Mouse (Mus musculus): ENCODE measurements around the gene Anxa9.

Gene Anxa9

DNA sequence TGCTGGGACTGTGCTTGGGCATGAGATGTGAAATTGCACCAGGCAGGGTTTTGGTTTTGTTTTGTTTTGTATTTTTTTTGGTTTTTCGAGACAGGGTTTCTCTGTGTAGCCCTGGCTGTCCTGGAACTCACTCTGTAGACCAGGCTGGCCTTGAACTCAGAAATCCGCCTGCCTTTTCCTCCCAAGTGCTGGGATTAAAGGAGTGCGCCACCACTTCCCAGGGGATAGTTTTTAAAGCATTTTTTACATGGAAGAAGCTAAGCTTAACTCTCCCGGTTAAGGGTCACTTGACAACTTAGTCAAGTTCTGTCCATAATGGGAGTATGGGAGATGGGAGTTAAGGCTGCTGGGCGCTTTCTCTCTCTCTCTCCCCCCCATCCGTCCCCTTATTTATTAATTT is 7.1 kb upstream of the Anxa9 start:
- no peak for DNase-seq (ENCODE audit: low spot score)

- no peak for DNase-seq (ENCODE audit: low spot score)
These were observed 6.5 kb upstream of the Anxa9 start for GRCm38 (mm10) chr3:95313476-95313875.

DNA sequence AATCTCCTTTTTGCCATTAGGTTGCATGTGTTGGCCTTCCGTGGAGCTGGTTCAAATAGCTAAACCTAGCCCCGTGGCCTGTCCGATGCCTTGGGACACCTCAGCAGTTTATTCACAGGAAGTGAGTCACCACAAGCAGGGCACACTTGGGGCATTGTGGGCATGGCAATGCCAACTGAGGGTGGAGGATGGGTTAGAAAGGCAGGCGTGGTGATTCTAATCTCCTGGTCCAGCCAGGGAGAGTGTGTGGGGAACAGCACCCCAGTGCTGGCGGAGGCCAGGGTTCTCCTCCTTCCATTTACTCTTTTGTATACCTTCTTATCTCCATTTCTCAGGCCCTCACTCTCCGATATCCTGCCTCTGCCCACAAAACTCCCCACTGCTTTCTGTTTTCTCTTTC is 5.6 kb upstream of the Anxa9 start:
- DNase-seq (ENCODE audit: low spot score), result no peak

DNA sequence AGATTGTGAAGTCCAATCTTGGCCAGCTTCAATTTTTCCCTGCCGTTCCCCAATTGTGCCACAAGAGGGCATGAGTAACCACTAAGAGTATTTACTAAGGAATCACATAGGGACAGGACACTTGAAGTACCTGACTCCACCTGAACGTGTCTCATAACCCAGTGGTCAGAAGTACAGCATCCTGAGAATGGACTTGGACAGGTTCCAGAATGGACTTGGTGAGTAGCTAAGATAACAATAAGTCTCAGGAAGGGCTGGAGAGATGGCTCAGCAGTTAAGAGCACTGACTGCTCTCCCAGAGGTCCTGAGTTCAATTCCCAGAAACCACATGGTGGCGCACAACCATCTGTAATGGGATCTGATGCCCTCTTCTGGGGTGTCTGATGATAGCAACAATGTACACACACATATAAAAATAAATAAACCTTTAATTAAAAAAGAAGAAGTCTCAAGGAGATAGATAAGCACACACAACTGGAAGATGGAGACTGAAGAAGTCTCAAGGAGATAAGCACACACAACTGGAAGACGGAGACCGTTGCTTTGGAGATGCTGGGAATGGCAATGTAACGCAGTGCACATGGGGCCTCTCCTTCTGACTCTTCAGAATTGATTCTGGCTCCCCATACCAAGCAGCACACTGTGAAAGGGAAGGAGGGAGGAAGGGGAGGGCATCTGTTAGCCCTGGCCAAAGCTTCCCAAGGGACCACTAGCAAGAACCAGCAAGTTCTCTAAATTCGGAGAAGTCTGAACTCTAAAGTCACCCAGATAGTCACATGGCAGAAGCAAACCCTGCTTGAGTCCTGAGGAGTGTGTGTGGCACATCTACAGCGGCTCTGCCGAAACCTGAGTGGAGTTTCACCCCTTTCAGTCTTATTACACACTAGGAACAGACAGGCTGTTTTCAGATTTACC is 4.2 kb upstream of the Anxa9 start:
- DNase-seq (ENCODE audit: low spot score), result peak; percentile 84

DNA sequence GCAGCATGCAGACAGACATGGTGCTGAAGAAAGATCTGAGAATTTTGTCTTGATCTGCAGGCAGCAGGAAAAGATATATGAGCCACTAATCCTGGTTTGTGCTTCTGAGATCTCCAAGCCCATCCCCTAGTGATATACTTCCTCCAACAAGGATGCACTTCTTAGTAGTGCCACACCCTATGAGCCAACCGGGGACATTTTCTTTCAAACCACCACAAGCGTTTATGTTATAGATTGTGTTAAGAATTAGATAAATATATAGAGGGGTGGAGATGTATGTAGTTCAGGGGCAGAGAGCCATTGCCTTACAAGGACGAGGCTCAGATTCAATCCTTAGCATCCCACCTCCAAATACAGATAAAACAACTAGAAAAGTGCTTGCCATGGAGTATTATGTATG is 3.5 kb upstream of the Anxa9 start:
- DNase-seq (ENCODE audit: low spot score), result no peak

DNA sequence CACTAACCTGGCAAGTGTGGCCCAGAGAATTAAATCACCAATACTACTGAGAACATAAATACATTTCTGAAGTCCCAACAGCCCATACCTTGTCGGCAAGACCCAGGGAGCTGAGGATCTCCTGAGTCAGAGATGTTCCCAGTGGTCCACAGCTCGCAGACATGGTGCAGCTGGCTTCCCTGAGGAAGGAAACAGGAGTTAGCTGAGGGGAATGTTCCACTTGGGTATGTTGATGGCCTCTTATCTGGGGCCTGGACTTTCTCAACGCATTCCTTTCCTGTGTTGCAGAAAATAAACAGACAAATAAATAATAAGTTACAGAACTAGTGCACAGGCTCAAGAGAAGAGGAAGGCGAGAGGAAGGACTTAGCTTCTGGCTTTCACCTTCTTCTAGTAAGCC is 732 bp downstream of the Anxa9 start:
- no peak for DNase-seq (ENCODE audit: low spot score)

- no peak for DNase-seq (ENCODE audit: low spot score)
These were observed 5.7 kb downstream of the Anxa9 start for GRCm38 (mm10) chr3:95301204-95301796.

GRCm38 (mm10) chr3:95298018-95298417 is 9.0 kb downstream of the Anxa9 start:
- no peak for DNase-seq (ENCODE audit: low spot score)

- DNase-seq (ENCODE audit: low spot score), result peak; percentile 79
These were observed 10.9 kb downstream of the Anxa9 start for GRCm38 (mm10) chr3:95296103-95296469.

GRCm38 (mm10) chr3:95295321-95296102 is 11.5 kb downstream of the Anxa9 start:
- DNase-seq (ENCODE audit: low spot score), result no peak

GRCm38 (mm10) chr3:95294718-95295117 is 12.3 kb downstream of the Anxa9 start:
- no peak for DNase-seq (ENCODE audit: low spot score)

DNA sequence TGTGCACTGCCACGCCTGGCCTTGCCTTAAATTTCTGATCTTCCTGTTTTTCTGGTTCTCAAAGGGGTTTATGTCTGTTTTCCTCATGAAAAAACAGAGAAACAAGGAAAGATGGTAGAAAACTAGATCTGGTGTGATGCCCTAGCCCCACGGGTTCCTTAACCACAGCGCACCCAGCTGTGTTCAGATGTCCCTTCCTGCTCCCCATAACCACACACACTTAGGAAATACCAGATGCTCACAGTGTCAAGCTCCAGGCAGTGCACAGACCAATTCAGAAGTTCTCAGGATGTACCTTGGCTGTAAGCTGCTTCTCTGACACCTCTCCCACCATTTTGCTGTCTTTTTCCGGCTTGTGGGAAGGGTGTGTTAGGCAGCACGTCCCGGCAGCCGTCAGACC is 12.7 kb downstream of the Anxa9 start:
- no peak for DNase-seq (ENCODE audit: low spot score)

GRCm38 (mm10) chr3:95293537-95293936 is 13.4 kb downstream of the Anxa9 start:
- DNase-seq (ENCODE audit: low spot score), result no peak

- DNase-seq (ENCODE audit: low spot score), result no peak
These were observed 14.1 kb downstream of the Anxa9 start for GRCm38 (mm10) chr3:95292899-95293298.

- no peak for DNase-seq (ENCODE audit: low spot score)
These were observed 15.9 kb downstream of the Anxa9 start for GRCm38 (mm10) chr3:95291041-95291440.

- no peak for DNase-seq (ENCODE audit: low spot score)
These were observed 16.8 kb downstream of the Anxa9 start for GRCm38 (mm10) chr3:95290156-95290555.

GRCm38 (mm10) chr3:95289419-95289818 is 17.6 kb downstream of the Anxa9 start:
- no peak for DNase-seq (ENCODE audit: low spot score)

- DNase-seq (ENCODE audit: low spot score), result no peak
These were observed 19.4 kb downstream of the Anxa9 start for GRCm38 (mm10) chr3:95287541-95287940.

DNA sequence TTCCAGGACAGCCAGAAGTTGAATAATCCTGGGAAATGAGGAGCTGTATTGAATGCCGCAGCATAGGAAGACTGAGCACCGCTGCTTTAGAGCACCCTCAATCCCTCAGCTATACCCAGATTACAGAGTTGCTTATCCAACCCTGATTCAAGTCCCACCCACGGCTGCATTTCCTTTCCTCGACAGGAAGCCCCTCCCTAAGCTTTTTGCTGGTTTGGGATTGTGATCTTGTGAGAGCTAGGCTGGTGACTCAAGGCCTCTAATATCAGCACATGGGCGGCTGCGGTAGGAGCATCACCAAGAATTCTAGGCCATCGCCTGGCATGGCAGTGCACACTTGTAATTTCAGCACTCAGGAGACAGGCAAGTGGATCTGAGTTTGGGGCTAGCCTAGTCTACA is 20.5 kb downstream of the Anxa9 start:
- DNase-seq (ENCODE audit: low spot score), result no peak

- DNase-seq (ENCODE audit: low spot score), result no peak
These were observed 21.0 kb downstream of the Anxa9 start for GRCm38 (mm10) chr3:95286011-95286410.

DNA sequence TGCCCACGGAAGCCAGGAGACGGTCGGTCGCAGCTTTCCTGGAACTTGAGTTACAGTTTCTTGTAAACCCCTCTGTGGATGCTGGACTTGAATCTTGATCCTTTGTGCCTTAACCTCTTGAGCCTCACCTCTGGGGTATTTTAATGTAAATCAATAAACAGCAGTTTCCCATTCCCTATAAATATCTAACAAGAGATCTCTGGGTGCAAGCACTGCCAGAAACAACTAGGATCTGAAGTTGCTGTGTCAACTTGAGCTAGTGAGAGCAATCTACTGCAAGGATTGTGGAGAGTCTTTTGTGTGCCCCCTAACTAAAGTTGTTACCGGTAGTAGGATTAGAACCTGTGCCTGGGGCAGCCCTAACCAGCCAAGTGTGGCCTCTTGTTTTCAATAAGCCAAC is 21.6 kb downstream of the Anxa9 start:
- DNase-seq (ENCODE audit: low spot score), result no peak

DNA sequence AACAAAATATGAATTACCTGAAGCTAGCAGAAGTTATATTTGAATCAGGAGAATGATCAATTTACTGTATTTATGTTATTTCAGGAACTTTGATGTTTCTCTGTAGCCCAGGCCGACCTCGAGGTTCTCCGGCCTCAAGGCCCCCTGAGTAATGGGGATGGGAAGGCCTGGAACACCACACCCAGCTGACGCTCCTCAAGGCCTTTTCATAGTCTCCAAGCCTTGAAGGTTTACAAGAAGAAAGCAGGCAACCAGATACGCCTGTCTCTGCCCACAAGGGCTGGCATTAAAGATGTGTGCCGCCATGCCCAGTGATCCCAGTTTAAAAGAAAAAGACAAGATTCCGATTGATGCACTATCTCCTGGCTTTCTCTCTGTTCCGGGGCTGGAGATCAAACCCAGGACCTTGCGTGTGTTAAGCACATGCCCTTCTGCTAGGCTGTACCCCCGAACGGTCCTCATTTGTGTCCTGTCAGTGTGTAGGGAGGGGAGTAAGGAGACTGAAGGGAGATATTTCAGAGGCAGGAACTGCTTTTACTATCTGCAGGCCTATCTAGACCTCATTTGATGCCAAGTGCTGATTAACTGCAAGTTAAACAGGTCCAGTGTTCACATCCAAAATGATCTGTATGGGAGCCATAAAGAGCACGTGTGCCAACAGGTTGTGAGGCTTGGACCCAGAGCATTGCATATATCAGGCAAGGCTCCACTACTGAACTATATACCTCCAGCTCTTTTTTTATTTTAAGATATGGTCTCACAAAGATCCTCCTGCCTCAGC is 22.3 kb downstream of the Anxa9 start:
- no peak for DNase-seq (ENCODE audit: low spot score)

Measured in embryo, embryonic 10.5 days (tissue).